Mouse (Mus musculus): Measurements from ENCODE around the gene Gm21915. TPM values are rescaled to one million over a fixed set of nuclear protein-coding genes. Genes with fewer than 3 reads are reported as not detected.

The Gm21915 gene
- polyA plus RNA-seq, 1 experiment from 2014 or later: not detected

DNA sequence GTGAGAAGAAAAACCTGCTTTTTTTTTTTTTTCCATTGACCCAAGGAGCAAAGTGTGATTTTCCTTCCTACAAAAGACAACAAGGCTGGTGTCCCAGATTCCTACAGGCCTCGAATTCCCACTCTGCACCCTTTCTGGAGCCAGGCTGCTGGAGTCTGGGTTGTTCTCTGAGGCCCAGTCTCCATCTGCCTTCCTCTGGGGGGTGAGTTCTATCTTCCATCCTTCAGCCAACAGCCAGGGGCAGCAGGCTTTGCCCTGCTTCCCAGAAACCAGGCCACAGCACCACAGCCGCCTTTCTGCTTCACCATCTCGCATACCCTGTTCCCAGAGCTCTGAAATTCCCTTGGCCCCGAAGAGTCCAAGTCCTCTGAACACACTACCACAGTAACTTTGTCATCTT is 25.7 kb downstream of the Gm21915 start:
- 52% methylated on average over 4 of the region's 4 CpGs for whole genome bisulfite sequencing (ENCODE audit: insufficient replicate concordance)
- no peaks in the 10 kb centered on the region for H3K4me1 ChIP-seq (replicated peaks)
- no peak overlapping the region for H3K4me2 ChIP-seq
- H3K36me3 ChIP-seq: no peaks in the 10 kb centered on the region
- no peak overlapping the region for H3K9ac ChIP-seq
- no peak overlapping the region for H3K4me3 ChIP-seq (replicated peaks)
- H3K27me3 ChIP-seq: no peaks in the 10 kb centered on the region
- no peak overlapping the region for H3K27ac ChIP-seq
- DNase-seq (no peak), ATAC-seq (ENCODE audit: low read depth) (no peak)
- no peaks in the 10 kb centered on the region for H3K9me3 ChIP-seq (replicated peaks)

DNA sequence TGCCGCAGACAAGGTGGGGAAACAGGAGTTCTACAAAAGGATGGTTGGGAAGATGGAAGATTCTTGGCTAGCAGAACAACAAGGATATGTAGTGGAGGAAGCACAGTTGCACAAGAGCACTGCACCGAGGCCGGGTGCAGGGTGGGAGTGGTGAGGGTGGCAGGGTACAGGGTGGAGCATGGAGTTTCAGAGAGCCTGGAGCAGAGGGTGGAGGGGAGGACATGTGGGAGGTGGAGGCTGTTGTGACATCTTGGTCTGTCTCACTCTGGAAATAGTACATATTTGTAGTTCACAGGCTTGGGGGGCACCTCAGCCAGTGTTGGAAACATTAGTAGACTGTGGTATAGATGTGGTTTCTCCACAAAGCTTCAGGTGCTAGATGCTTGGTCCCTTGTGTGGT is 28.8 kb downstream of the Gm21915 start:
- no peaks in the 10 kb centered on the region for H3K36me3 ChIP-seq
- no peaks in the 10 kb centered on the region for H3K9me3 ChIP-seq (replicated peaks)
- H3K4me1 ChIP-seq (replicated peaks): no peaks in the 10 kb centered on the region
- ATAC-seq (ENCODE audit: low read depth) (no peak), DNase-seq (no peak)
- no peaks in the 10 kb centered on the region for H3K27me3 ChIP-seq
- H3K4me2 ChIP-seq: no peak overlapping the region
- 67% methylated on average over 3 of the region's 3 CpGs for WGBS (ENCODE audit: insufficient replicate concordance)
- H3K9ac ChIP-seq: no peak overlapping the region
- no peak overlapping the region for H3K4me3 ChIP-seq (replicated peaks)
- no peak overlapping the region for H3K27ac ChIP-seq

DNA sequence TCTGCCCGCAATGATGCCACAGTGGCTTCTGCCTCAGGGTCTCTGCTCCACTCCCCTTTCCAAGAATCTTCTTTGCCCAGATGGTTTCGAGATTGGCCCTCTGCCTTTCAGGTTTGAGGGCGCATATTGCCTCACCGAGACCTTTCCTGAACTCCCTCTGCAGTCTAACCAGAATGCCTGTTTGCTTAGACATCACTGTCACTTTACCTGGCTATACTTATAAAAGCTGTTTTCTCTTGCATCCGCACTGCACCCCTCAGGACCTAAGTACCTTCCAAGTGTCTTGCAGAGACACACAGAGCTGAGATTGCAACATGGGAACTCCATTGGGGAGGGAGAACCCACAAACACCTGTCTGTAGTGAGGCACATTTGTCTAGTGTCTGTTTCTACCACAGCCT is 29.8 kb downstream of the Gm21915 start:
- H3K9ac ChIP-seq: no peak overlapping the region
- H3K27me3 ChIP-seq: no peaks in the 10 kb centered on the region
- WGBS (ENCODE audit: insufficient replicate concordance): 66% methylated on average over 5 of the region's 5 CpGs
- no peak overlapping the region for H3K4me3 ChIP-seq (replicated peaks)
- ATAC-seq (ENCODE audit: low read depth) (no peak), DNase-seq (no peak)
- H3K27ac ChIP-seq: no peak overlapping the region
- H3K4me1 ChIP-seq (replicated peaks): no peaks in the 10 kb centered on the region
- no peaks in the 10 kb centered on the region for H3K36me3 ChIP-seq
- no peak overlapping the region for H3K4me2 ChIP-seq
- H3K9me3 ChIP-seq (replicated peaks): no peaks in the 10 kb centered on the region

DNA sequence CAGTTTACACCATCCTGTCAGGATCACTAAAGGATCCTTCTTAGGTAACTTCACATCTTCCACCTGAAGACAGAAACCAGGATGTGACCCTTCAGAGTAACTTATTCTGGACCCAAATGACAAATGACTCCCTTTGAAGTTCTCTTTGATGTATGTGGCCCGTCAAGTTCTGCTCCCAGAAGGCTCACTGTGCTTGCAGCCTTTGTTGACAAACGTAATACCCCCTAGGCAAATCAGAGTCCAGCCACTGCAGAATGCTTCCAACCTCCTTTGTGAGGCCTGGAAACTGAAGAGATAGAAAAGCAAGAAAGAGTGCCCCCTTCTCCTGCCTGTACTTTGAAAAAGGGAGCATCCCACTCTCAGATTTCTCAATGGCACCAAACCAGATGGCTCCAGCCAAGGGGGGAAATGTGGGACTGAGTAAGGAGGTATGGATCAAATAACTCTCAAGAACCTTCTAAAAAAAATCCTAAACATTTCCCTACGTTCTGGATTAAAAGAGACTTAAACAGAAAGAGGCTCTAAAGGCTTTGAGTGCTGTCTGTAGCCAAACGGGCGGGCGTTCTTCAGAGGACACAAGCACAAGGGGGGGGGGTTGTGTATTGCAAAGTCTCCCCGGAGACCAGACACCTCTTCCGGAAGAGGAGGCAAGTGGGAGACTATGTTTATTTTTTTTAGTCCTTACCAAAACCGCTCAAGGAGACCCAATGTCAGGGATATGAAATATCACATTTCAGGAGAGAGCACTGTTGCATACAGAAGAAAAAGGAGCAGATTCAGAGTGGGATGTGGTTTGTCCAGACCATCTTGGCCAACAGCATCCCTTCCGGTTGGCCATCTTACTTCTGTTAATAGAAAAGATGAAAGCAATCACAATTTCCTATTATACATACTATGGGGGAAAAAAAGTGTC is 34.2 kb downstream of the Gm21915 start:
- H3K9ac ChIP-seq: no peak overlapping the region
- DNase-seq (no peak), ATAC-seq (ENCODE audit: low read depth) (no peak)
- H3K27ac ChIP-seq: no peak overlapping the region
- 0 out of 2 replicates have a peak, but pooled peaks cover 3% of the 10 kb centered on the region for H3K4me1 ChIP-seq (replicated peaks)
- H3K36me3 ChIP-seq: no peaks in the 10 kb centered on the region
- WGBS (ENCODE audit: insufficient replicate concordance): 44% methylated on average over 10 of the region's 10 CpGs
- H3K4me2 ChIP-seq: no peak overlapping the region
- no peak overlapping the region for H3K4me3 ChIP-seq (replicated peaks)
- H3K27me3 ChIP-seq: no peaks in the 10 kb centered on the region
- no peaks in the 10 kb centered on the region for H3K9me3 ChIP-seq (replicated peaks)

DNA sequence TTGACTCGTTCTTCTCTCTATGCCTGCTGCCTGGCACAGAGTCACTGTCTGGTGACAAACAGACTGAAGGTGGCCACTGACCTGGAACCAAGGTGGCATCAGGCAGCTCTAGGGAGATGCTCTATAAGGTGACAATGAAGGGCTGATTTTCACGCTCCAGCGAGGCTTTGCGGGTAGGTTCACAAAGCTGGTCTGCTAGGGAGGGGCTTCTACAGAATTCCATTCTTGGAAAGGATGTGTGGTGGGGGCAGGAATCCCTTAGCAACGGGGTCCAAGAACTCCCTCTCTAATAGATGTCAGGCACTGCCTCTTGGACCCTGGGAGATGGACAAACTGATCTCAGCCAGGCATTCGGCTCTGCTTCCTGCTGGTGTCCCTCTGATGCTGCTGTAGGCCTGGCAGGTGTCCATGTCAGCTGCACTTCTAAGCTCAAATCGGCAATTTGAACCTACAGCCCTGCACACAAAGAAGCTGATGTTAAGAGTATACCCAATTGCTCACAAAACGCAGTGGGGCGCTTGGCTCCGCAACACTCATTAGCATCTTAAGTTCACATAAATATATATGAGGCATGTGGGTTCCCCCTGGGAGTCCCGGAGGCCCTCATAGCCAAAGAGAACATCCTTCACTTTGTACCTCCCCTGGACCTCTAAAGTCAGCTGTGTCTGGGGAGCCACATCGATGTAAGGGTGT is 38.2 kb downstream of the Gm21915 start:
- ATAC-seq (ENCODE audit: low read depth): no peak
- Histone ChIP-seq H3K27me3 (no peaks in the 10 kb centered on the region), H3K4me2 (no peak overlapping the region), H3K4me1 (replicated peaks) (0 out of 2 replicates have a peak, but pooled peaks cover 3% of the 10 kb centered on the region), H3K4me3 (replicated peaks) (no peak overlapping the region), H3K9me3 (replicated peaks) (no peaks in the 10 kb centered on the region), H3K9ac (no peak overlapping the region), H3K27ac (no peak overlapping the region), H3K36me3 (no peaks in the 10 kb centered on the region)
- WGBS (ENCODE audit: insufficient replicate concordance): 68% methylated on average over 12 of the region's 12 CpGs
- no peak for DNase-seq

DNA sequence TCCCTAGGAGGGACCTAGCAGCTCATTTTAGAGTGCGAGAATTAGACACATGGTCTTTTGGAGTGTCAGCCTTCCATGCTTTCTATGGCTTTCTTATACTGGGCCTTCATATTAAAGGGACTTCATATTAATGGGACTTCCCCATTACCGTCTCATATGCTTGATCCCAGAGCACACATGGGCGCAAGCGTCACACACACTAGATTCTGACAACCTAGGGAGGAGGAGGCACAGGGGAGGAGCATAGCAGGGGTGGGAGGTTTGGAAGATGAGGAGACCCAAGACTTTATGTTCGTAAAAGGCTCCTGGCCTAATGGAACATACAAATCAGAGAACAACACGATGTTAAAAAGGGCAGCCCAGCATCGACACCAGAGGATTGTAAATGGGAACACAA is 38.7 kb downstream of the Gm21915 start:
- Histone ChIP-seq H3K36me3 (no peaks in the 10 kb centered on the region), H3K27ac (no peak overlapping the region)
- no peak for ATAC-seq (ENCODE audit: low read depth)

DNA sequence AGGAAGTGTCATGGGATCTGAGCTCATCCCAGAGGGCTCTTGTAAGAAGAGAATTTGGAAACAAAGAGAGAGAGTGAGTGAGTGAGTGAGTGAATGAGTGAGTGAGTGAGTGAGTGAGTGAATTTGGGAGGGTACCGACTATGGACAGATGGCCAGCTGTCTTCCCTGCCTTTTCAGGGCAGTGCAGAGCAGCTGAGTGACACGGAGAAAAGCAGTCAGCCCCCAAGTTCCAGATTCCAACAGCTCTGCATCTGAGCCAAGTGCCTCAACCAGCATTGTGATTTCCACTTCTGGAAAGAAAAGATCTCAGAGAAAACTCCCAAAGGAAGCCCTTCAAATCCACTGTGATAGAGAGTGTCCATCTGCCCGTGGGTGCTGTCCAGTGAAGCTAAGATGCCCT is 39.2 kb downstream of the Gm21915 start:
- WGBS (ENCODE audit: insufficient replicate concordance): 57% methylated on average over 3 of the region's 3 CpGs

More for the DNA sequence above, 38.7 kb downstream of the Gm21915 start:
- no peak for DNase-seq
- Histone ChIP-seq H3K9ac (no peak overlapping the region), H3K27me3 (no peaks in the 10 kb centered on the region), H3K4me1 (replicated peaks) (0 out of 2 replicates have a peak, but pooled peaks cover 3% of the 10 kb centered on the region), H3K4me3 (replicated peaks) (no peak overlapping the region), H3K9me3 (replicated peaks) (no peaks in the 10 kb centered on the region), H3K4me2 (no peak overlapping the region)
- 63% methylated on average over 7 of the region's 7 CpGs for WGBS (ENCODE audit: insufficient replicate concordance)

DNA sequence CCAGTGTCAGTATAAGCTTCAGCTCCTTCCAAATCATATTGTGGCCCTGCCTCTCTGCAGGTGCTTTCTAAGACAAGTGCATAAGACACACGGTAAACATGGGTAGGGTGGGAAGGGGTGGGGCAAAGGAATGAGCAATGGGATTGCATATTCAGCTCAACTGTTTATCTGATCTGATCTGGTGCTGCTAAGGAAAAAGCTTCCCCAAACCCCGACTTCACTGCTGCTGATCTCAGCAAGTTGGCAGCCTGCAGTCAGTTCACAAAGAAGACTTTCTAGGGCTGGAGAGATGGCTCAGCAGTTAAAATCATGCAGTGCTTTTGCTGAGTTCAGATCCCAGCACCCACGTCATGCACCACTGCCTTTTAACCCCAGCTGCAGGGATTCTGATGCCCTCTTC is 39.6 kb downstream of the Gm21915 start:
- no peak for DNase-seq
- Histone ChIP-seq H3K27me3 (no peaks in the 10 kb centered on the region), H3K4me1 (replicated peaks) (0 out of 2 replicates have a peak, but pooled peaks cover 3% of the 10 kb centered on the region), H3K4me2 (no peak overlapping the region), H3K36me3 (no peaks in the 10 kb centered on the region), H3K27ac (no peak overlapping the region), H3K9me3 (replicated peaks) (no peaks in the 10 kb centered on the region), H3K4me3 (replicated peaks) (no peak overlapping the region), H3K9ac (no peak overlapping the region)
- no peak for ATAC-seq (ENCODE audit: low read depth)
- whole genome bisulfite sequencing (ENCODE audit: insufficient replicate concordance): 28% methylated on average over 3 of the region's 3 CpGs

More for the DNA sequence above, 39.2 kb downstream of the Gm21915 start:
- H3K36me3 ChIP-seq: no peaks in the 10 kb centered on the region
- H3K4me1 ChIP-seq (replicated peaks): 0 out of 2 replicates have a peak, but pooled peaks cover 3% of the 10 kb centered on the region
- H3K4me2 ChIP-seq: no peak overlapping the region
- no peaks in the 10 kb centered on the region for H3K9me3 ChIP-seq (replicated peaks)
- no peak for ATAC-seq (ENCODE audit: low read depth)
- no peak overlapping the region for H3K27ac ChIP-seq
- no peak overlapping the region for H3K4me3 ChIP-seq (replicated peaks)
- H3K27me3 ChIP-seq: no peaks in the 10 kb centered on the region
- DNase-seq: no peak
- no peak overlapping the region for H3K9ac ChIP-seq

DNA sequence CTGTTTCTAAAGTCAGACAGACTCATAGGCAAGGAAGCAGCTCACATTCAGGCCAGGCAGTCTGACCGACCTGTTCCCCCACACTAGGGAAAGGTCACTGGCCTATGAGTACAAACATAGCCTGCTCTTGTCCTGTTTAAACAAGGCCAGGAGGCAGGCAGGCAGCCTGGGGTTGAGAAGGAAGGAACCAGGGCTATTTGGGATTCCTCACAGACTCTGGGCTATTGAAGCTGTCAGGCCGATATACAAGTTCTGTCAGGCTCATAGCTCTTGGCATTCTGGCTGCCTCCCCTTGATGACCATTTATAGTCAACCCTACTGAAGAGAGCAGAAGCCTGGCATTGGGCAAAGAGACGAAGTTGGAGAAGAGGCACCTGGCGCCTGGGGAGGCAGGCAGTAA is 41.2 kb downstream of the Gm21915 start:
- H3K27ac ChIP-seq: no peak overlapping the region
- DNase-seq: no peak

DNA sequence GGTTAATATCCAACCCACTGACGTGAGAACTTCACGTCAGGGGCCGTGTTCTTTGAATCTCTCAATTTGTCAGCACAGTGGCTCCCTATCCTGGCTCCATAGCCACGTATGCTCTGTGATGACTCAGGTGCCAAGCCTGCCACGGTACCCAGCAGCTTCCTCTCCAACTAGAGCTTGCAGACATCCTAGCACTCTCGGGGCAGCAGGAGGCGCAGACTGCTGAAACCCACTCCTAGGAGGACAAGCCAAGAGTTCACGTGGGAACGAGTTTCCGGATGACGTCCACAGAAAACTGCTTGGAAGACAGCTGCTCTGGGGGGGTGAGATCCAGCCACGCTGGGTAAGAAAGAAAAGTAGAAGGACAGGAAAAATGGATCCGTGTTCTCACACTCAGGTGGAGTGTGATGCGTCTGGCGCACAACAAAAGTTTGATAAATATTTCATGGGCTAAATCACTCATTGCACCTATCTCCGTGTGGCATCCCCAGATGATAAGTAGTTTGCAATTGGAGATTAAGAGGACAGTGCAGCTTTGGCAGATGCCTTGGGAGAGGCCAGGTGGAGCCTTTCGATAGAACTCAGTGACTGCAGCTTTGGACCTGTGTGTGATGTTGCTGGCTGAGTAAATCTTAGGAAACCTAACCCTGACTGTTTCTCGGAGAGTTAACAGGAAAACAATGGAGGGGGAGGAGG is 46.9 kb downstream of the Gm21915 start:
- ATAC-seq (ENCODE audit: low read depth) (no peak), DNase-seq (no peak)
- no peaks in the 10 kb centered on the region for H3K4me1 ChIP-seq (replicated peaks)
- no peak overlapping the region for H3K4me3 ChIP-seq (replicated peaks)
- no peaks in the 10 kb centered on the region for H3K36me3 ChIP-seq
- no peaks in the 10 kb centered on the region for H3K27me3 ChIP-seq
- no peaks in the 10 kb centered on the region for H3K9me3 ChIP-seq (replicated peaks)
- no peak overlapping the region for H3K4me2 ChIP-seq
- 58% methylated on average over 18 of the region's 18 CpGs for WGBS (ENCODE audit: insufficient replicate concordance)
- no peak overlapping the region for H3K9ac ChIP-seq
- H3K27ac ChIP-seq: no peak overlapping the region

More for the DNA sequence above, 41.2 kb downstream of the Gm21915 start:
- no peak for ATAC-seq (ENCODE audit: low read depth)
- Histone ChIP-seq H3K9me3 (replicated peaks) (no peaks in the 10 kb centered on the region), H3K27me3 (no peaks in the 10 kb centered on the region), H3K4me1 (replicated peaks) (0 out of 2 replicates have a peak, but pooled peaks cover 3% of the 10 kb centered on the region), H3K4me3 (replicated peaks) (no peak overlapping the region), H3K4me2 (no peak overlapping the region), H3K9ac (no peak overlapping the region), H3K36me3 (no peaks in the 10 kb centered on the region)
- WGBS (ENCODE audit: insufficient replicate concordance): 48% methylated on average over 4 of the region's 4 CpGs

DNA sequence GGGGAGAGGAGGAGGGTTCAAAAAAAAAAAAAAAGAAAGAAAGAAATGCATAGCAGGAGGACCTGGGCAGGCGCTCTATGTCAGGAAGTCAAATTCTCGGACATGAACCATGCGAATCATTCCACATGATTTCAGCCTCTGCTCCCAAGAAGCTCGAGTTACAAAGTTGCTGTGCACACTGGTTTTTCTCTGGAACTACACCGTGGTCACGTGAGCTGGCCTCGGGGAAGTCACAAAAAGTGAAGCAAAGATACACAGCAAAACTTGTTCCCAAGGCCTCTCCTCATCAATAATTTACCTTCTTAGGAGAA is 47.4 kb downstream of the Gm21915 start:
- no peaks in the 10 kb centered on the region for H3K4me1 ChIP-seq (replicated peaks)
- no peaks in the 10 kb centered on the region for H3K27me3 ChIP-seq
- no peak overlapping the region for H3K4me3 ChIP-seq (replicated peaks)
- ATAC-seq (ENCODE audit: low read depth) (no peak), DNase-seq (no peak)
- no peaks in the 10 kb centered on the region for H3K36me3 ChIP-seq
- H3K9me3 ChIP-seq (replicated peaks): no peaks in the 10 kb centered on the region
- 28% methylated on average over 7 of the region's 7 CpGs for WGBS (ENCODE audit: insufficient replicate concordance)
- H3K4me2 ChIP-seq: no peak overlapping the region
- no peak overlapping the region for H3K27ac ChIP-seq
- no peak overlapping the region for H3K9ac ChIP-seq

Measured in liver, embryonic 13.5 days (tissue).